Mouse (Mus musculus): ENCODE results near the gene Snx29.

Gene Snx29

DNA sequence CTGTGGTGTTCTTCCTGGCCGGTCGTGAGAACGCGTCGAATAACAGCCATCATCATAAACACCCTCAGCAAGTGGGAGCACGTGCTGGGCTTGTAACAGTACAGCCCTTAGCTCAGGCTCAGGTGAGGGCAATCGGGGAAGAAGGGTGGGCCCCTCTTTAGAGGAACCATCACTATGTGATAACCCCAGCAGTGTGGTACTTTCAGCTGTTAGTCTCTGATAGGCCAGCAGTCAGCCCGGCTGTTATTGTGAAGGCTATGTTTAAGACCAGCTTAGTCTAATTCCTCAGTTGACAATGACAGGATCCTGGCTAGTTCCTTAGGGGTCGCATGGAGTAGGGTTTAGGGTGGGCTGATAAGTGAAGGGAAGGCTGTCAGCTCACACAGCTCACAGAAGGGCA is 362.6 kb downstream of the Snx29 start:
- no peak for DNase-seq (ENCODE audit: low spot score in 2 of 2)

GRCm38 (mm10) chr16:11685735-11686340 is 363.1 kb downstream of the Snx29 start:
- no peak for DNase-seq (ENCODE audit: low spot score in 2 of 2)

- no peak for DNase-seq (ENCODE audit: low spot score in 2 of 2)
Observed at GRCm38 (mm10) chr16:11687836-11688235, 365.1 kb downstream of the Snx29 start.

- DNase-seq (ENCODE audit: low spot score in 2 of 2) = no peak
Observed at GRCm38 (mm10) chr16:11688281-11689005, 365.7 kb downstream of the Snx29 start.

DNA sequence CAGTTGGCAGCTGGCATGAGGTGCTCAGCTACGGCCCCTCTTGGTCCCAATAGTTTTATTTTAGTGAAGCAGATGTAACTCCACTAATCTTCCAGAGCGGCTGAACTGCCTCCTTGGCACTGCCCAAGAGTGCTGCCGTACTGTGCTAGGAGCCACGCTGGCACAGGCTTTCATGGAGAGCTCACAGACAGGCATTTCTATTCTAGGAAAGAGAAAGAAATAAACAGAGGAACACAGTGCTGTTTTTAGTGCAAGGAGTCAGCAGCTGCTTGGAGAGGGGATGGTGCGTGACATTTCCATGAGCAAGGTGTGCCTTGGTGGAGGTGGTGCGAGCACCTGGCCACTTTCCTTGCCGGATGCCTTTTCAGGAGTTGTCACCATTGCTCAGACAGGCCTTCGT is 367.4 kb downstream of the Snx29 start:
- DNase-seq (ENCODE audit: low spot score in 2 of 2) = no peak

GRCm38 (mm10) chr16:11690756-11691155 is 368.0 kb downstream of the Snx29 start:
- no peak for DNase-seq (ENCODE audit: low spot score in 2 of 2)

DNA sequence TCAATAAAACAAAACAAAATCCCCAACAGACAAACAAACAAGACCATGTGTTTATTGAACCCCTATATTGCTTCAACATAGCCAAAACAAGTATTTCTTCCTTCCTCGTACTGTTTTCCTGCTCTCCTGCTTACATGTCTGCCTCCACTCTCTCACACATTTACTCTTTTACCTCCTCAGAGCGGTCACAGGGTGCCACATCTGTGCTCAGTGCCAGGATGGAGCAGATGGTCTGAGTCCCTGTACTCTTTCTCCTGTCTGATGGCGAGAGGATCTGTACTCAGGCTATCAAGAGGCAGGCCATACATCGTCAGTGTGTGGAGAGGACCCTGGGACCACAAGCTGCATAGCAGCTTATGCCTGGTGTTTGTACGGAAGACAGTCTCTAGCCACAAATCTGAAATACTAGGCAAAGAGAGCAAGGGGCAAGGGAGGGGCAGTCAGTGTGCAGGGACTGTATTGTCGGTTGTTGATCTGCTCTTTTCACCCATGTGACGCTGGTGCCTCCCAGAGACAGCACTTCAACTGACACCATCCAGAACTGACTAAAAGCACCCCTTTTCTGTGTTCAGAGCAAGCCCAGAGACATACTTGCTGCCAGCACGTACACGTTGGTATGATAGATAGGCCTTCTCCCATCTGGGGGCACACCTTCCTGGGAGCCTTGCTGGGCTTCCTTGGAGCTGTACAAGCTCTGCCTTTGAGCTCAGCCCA is 368.9 kb downstream of the Snx29 start:
- DNase-seq (ENCODE audit: low spot score in 2 of 2) = no peak

- no peak for DNase-seq (ENCODE audit: low spot score in 2 of 2)
Observed at GRCm38 (mm10) chr16:11692744-11693143, 370.0 kb downstream of the Snx29 start.

GRCm38 (mm10) chr16:11694386-11694785 is 371.7 kb downstream of the Snx29 start:
- DNase-seq (ENCODE audit: low spot score in 2 of 2) = no peak

- DNase-seq (ENCODE audit: low spot score in 2 of 2) = no peak
Observed at GRCm38 (mm10) chr16:11696767-11697166, 374.1 kb downstream of the Snx29 start.

GRCm38 (mm10) chr16:11697710-11698357 is 375.1 kb downstream of the Snx29 start:
- DNase-seq (ENCODE audit: low spot score in 2 of 2) = no peak

DNA sequence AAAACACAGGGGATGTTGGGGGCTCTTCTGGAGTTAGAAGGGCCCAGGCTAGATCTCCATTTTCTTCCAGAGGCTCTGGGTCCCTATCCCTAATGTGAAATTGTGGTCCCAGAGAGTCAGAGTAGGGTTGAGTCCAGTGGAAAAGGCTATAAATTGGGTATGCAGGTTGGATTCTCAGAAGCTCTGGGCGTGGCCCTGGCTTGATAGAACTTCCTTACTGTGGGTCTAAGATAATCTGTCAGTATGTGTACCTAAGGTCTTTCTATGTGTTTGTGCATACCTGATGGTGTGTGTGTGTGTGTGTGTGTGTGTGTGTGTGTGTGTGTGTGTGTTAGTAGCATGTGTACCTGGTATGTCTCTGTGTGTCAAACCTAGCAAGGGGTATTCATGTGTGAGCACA is 378.9 kb downstream of the Snx29 start:
- DNase-seq (ENCODE audit: low spot score in 2 of 2) = no peak

GRCm38 (mm10) chr16:11704096-11704495 is 381.4 kb downstream of the Snx29 start:
- no peak for DNase-seq (ENCODE audit: low spot score in 2 of 2)

DNA sequence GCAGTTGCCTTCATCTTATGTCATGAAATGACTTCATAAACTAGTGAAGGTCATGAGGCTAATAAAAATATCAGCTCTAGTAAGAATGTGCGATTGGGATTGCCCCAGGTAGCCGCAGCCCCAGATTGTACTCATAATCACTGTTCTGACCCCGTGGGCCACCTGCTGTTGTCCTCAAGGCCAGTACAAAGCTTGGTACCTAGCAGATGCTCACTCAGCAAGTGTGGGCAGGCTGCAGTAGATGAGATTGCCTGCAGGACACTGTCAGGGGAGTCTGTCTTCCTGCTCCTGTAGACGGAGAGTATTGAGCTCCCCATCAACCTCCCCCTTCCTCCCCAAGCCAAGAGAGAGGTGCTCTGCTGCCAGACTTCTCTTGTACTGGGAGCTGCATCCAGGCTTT is 382.7 kb downstream of the Snx29 start:
- no peak for DNase-seq (ENCODE audit: low spot score in 2 of 2)

DNA sequence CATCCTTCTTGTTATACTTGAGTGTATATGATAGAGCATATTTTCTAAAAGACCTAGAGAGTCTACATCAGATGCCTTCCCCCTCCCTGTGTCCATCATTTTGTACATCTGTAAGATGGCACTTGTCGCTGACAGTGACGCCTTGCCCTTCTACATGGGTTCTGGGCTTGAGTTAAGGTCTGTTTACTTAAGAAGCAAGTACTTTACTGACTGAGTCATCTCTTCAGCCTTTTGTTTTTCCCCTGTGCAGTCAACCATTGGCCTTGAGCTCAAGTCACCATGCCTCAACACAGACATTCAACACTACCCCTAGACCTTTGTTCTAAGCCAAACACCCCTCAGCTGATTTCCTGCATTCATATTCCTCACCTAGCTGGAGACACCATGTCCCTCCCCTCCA is 385.4 kb downstream of the Snx29 start:
- no peak for DNase-seq (ENCODE audit: low spot score in 2 of 2)

DNA sequence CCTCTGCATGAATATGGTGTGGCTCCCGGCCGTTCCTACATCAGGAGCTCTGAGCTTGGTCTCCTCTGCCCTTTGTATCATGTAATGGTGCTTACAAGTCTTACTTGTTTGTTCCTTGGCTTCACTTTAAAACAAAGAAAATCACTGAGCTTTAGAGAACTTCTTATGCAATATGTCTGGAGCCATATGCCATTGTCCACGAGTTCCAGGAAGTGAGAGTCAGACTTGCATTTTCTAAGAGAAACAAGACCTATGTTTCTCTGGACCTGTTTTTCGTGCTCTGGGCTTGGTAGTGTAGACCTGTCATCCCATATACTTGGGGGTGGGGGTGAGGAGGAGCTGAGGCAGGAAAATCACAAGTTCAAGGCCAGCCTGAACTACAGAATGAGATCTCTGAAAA is 386.7 kb downstream of the Snx29 start:
- DNase-seq (ENCODE audit: low spot score in 2 of 2) = no peak

GRCm38 (mm10) chr16:11709999-11710667 is 387.4 kb downstream of the Snx29 start:
- no peak for DNase-seq (ENCODE audit: low spot score in 2 of 2)

GRCm38 (mm10) chr16:11713265-11713865 is 390.7 kb downstream of the Snx29 start:
- no peak for DNase-seq (ENCODE audit: low spot score in 2 of 2)

GRCm38 (mm10) chr16:11716932-11717331 is 394.2 kb downstream of the Snx29 start:
- no peak for DNase-seq (ENCODE audit: low spot score in 2 of 2)

DNA sequence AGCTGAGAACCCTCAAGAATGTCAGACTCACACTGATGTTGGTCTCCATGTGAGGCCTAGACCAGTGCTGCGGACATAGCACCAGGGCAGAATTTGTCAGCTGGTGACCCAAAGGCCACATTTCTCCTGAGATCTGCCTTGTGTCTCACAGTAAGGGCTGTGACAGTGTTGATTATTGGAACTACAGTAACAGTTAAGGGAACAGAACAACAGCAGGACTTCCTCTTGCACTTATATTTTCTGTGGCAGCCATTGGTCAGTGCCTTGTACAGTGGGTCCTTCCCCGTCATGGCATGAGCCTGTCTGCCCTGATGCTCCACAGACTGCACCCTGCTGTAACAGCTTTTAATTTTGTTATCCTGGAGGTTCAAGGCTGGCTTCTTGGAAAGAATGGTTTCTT is 403.2 kb downstream of the Snx29 start:
- DNase-seq (ENCODE audit: low spot score in 2 of 2) = no peak

GRCm38 (mm10) chr16:11727331-11727730 is 404.6 kb downstream of the Snx29 start:
- DNase-seq (ENCODE audit: low spot score in 2 of 2) = no peak

GRCm38 (mm10) chr16:11728131-11728530 is 405.4 kb downstream of the Snx29 start:
- DNase-seq (ENCODE audit: low spot score in 2 of 2) = no peak

All from urinary bladder, adult 18-20 months (tissue).